In genomic region chr12:85574806-85575495, GRCm38 (mm10) we compare ENCODE assay signal across 25 mouse cellular contexts. TPM values are rescaled to one million over a fixed set of nuclear protein-coding genes. Genes with fewer than 3 reads are reported as not detected.
DNase-seq lines count a peak whose midpoint lies in the region; ATAC-seq and TF ChIP-seq lines count a peak whose summit lies in the region.
"Had no signal": no experiment of that assay in that cellular context is flagged by ENCODE, and none has a peak within 500 bp of the region (broad histone marks: within the 10 kb centered on the region; RNA-seq: fewer than 3 reads in every experiment).

No protein-coding gene starts in this region.

- no peak for ATAC-seq in stomach, embryonic 15.5 days (ENCODE audit: insufficient read depth, low FRiP score, low read depth)
- ATAC-seq in stomach, postnatal 0 days (ENCODE audit: low FRiP score, low TSS enrichment): no peak
- peak; percentile 65 for ATAC-seq in lung, embryonic 16.5 days (ENCODE audit: low read depth)
- no peak for ATAC-seq in intestine, postnatal 0 days
- no peak for ATAC-seq in midbrain, embryonic 15.5 days (replicated peaks)
- ATAC-seq: forebrain, embryonic 15.5 days; hindbrain, embryonic 16.5 days; intestine, embryonic 16.5 days; midbrain, embryonic 13.5 days had no signal

- TF ChIP-seq CTCF in stomach, postnatal 0 days (IDR thresholded peaks at IDR 0.05; ENCODE audit: low read depth): no peak
- no peak for TF ChIP-seq CTCF in intestine, postnatal 0 days (IDR thresholded peaks at IDR 0.05; ENCODE audit: low read depth)

- no peak overlapping the region for H3K4me2 ChIP-seq in stomach, embryonic 15.5 days
- no peak overlapping the region for H3K4me2 ChIP-seq in stomach, postnatal 0 days (replicated peaks; ENCODE audit: low read depth)
- H3K4me2 ChIP-seq in lung, embryonic 16.5 days (ENCODE audit: low read depth, low read length): no peak overlapping the region
- H3K4me2 ChIP-seq in intestine, postnatal 0 days (replicated peaks; ENCODE audit: low read depth): no peak overlapping the region
- H3K4me2 ChIP-seq in midbrain, embryonic 15.5 days: no peak overlapping the region
- H3K4me2 ChIP-seq: forebrain, embryonic 15.5 days; limb, embryonic 13.5 days; liver, embryonic 13.5 days; midbrain, embryonic 13.5 days; neural tube, embryonic 12.5 days had no signal

- H3K9me3 ChIP-seq in stomach, embryonic 15.5 days: no peaks in the 10 kb centered on the region
- no peaks in the 10 kb centered on the region for H3K9me3 ChIP-seq in stomach, postnatal 0 days (ENCODE audit: control insufficient read depth, low read length)
- no peaks in the 10 kb centered on the region for H3K9me3 ChIP-seq in lung, embryonic 16.5 days (ENCODE audit: control insufficient read depth, low read length)
- H3K9me3 ChIP-seq in megakaryocyte, embryonic 14.5 days: no peaks in the 10 kb centered on the region; the same call in 1 of the 2 replicates
- no peaks in the 10 kb centered on the region for H3K9me3 ChIP-seq in intestine, postnatal 0 days (ENCODE audit: control insufficient read depth)
- H3K9me3 ChIP-seq in midbrain, embryonic 15.5 days: no peaks in the 10 kb centered on the region
- H3K9me3 ChIP-seq: embryonic facial prominence, embryonic 10.5 days; forebrain, embryonic 15.5 days; limb, embryonic 13.5 days; liver, embryonic 13.5 days; midbrain, embryonic 13.5 days; neural tube, embryonic 12.5 days had no signal

- no peaks in the 10 kb centered on the region for H3K36me3 ChIP-seq in stomach, embryonic 15.5 days
- H3K36me3 ChIP-seq in stomach, postnatal 0 days (ENCODE audit: control insufficient read depth, insufficient read depth, low read length): no peaks in the 10 kb centered on the region
- no peaks in the 10 kb centered on the region for H3K36me3 ChIP-seq in lung, embryonic 16.5 days (ENCODE audit: control insufficient read depth, insufficient read depth, low read length)
- H3K36me3 ChIP-seq in megakaryocyte, embryonic 14.5 days (replicated peaks; ENCODE audit: low read length): no peaks in the 10 kb centered on the region
- no peaks in the 10 kb centered on the region for H3K36me3 ChIP-seq in intestine, postnatal 0 days (ENCODE audit: control insufficient read depth, insufficient read depth)
- H3K36me3 ChIP-seq in midbrain, embryonic 15.5 days (replicated peaks): no peaks in the 10 kb centered on the region
- H3K36me3 ChIP-seq: embryonic facial prominence, embryonic 10.5 days; forebrain, embryonic 15.5 days; limb, embryonic 13.5 days; liver, embryonic 13.5 days; midbrain, embryonic 13.5 days; neural tube, embryonic 12.5 days had no signal

- no peaks in the 10 kb centered on the region for H3K27me3 ChIP-seq in stomach, embryonic 15.5 days (replicated peaks)
- H3K27me3 ChIP-seq in stomach, postnatal 0 days (ENCODE audit: control insufficient read depth, insufficient read depth, low read length): no peaks in the 10 kb centered on the region
- no peaks in the 10 kb centered on the region for H3K27me3 ChIP-seq in lung, embryonic 16.5 days (ENCODE audit: control insufficient read depth, insufficient read depth, low read depth, low read length)
- peaks cover 73% of the 10 kb centered on the region for H3K27me3 ChIP-seq in megakaryocyte, embryonic 14.5 days (replicated peaks)
- no peaks in the 10 kb centered on the region for H3K27me3 ChIP-seq in intestine, postnatal 0 days (replicated peaks; ENCODE audit: control insufficient read depth, insufficient read depth, low read length)
- H3K27me3 ChIP-seq in midbrain, embryonic 15.5 days (replicated peaks): no peaks in the 10 kb centered on the region
- H3K27me3 ChIP-seq: forebrain, embryonic 15.5 days; limb, embryonic 13.5 days; liver, embryonic 13.5 days; midbrain, embryonic 13.5 days; neural tube, embryonic 12.5 days had no signal

- DNase-seq in stomach, postnatal 0 days (ENCODE audit: low spot score): no peak
- peak; percentile 32 for DNase-seq in NIH3T3 (ENCODE audit: low read depth)
- no peak for DNase-seq in right cerebral cortex, postnatal 14 days
- DNase-seq: adrenal gland, postnatal 36 days; cerebellum, adult 9-10 months; gastrocnemius, postnatal 14 days; heart, postnatal 4 days; layer of hippocampus, adult 9-11 months; liver, embryonic 13.5 days; retina, postnatal 1 day; right cerebral cortex, postnatal 4 days; thymus, postnatal 14 days had no signal

- peaks cover 3% of the 10 kb centered on the region; the same call in 1 of the 2 replicates for H3K4me1 ChIP-seq in stomach, embryonic 15.5 days
- peaks cover 2% of the 10 kb centered on the region; the same call in 1 of the 2 replicates for H3K4me1 ChIP-seq in stomach, postnatal 0 days (replicated peaks; ENCODE audit: control insufficient read depth, insufficient read depth)
- H3K4me1 ChIP-seq in lung, embryonic 16.5 days (replicated peaks; ENCODE audit: control insufficient read depth, insufficient read depth, low read length): peaks cover 17% of the 10 kb centered on the region
- peaks cover 32% of the 10 kb centered on the region for H3K4me1 ChIP-seq in megakaryocyte, embryonic 14.5 days
- no peaks in the 10 kb centered on the region for H3K4me1 ChIP-seq in intestine, postnatal 0 days (replicated peaks; ENCODE audit: control insufficient read depth, insufficient read depth, low read length)
- H3K4me1 ChIP-seq in midbrain, embryonic 15.5 days: peaks cover 8% of the 10 kb centered on the region; the same call in 1 of the 2 replicates

- TF ChIP-seq EP300 in stomach, postnatal 0 days (optimal IDR thresholded peaks at IDR 0.05): no peak

- 49% methylated on average over 6 of the region's 6 CpGs for WGBS in stomach, embryonic 15.5 days
- 49% methylated on average over 6 of the region's 6 CpGs for WGBS in stomach, postnatal 0 days
- WGBS in lung, embryonic 16.5 days: 41% methylated on average over 6 of the region's 6 CpGs
- WGBS in intestine, postnatal 0 days: 45% methylated on average over 6 of the region's 6 CpGs
- 84% methylated on average over 6 of the region's 6 CpGs for WGBS in midbrain, embryonic 15.5 days

- 0 out of 2 replicates have a peak overlapping the region, but pooled peaks have one; percentile 9 for H3K27ac ChIP-seq in stomach, embryonic 15.5 days
- H3K27ac ChIP-seq in stomach, postnatal 0 days (replicated peaks): no peak overlapping the region; the same call in 1 of the 2 replicates
- H3K27ac ChIP-seq in lung, embryonic 16.5 days (ENCODE audit: low read length): peak overlapping the region; percentile 38; the same call in 1 of the 2 replicates
- H3K27ac ChIP-seq in intestine, postnatal 0 days (ENCODE audit: low read depth, low read length): no peak overlapping the region
- no peak overlapping the region for H3K27ac ChIP-seq in midbrain, embryonic 15.5 days
- H3K27ac ChIP-seq: embryonic facial prominence, embryonic 10.5 days; forebrain, embryonic 15.5 days; limb, embryonic 13.5 days; liver, embryonic 13.5 days; macrophage; midbrain, embryonic 13.5 days; neural tube, embryonic 12.5 days had no signal

- H3K9ac ChIP-seq in stomach, embryonic 15.5 days: no peak overlapping the region
- H3K9ac ChIP-seq in stomach, postnatal 0 days (ENCODE audit: low read length): no peak overlapping the region
- no peak overlapping the region for H3K9ac ChIP-seq in lung, embryonic 16.5 days (ENCODE audit: low read length)
- H3K9ac ChIP-seq in intestine, postnatal 0 days (ENCODE audit: low read depth, low read length): no peak overlapping the region
- no peak overlapping the region for H3K9ac ChIP-seq in midbrain, embryonic 15.5 days
- H3K9ac ChIP-seq: forebrain, embryonic 15.5 days; limb, embryonic 13.5 days; liver, embryonic 13.5 days; midbrain, embryonic 13.5 days; neural tube, embryonic 12.5 days had no signal

- no peak overlapping the region for H3K4me3 ChIP-seq in stomach, embryonic 15.5 days (replicated peaks)
- H3K4me3 ChIP-seq in stomach, postnatal 0 days (ENCODE audit: low read depth, low read length): no peak overlapping the region
- H3K4me3 ChIP-seq in lung, embryonic 16.5 days (ENCODE audit: low read length): no peak overlapping the region
- H3K4me3 ChIP-seq in megakaryocyte, embryonic 14.5 days (replicated peaks): peak overlapping the region; percentile 35
- no peak overlapping the region for H3K4me3 ChIP-seq in intestine, postnatal 0 days (ENCODE audit: low read depth, low read length)
- H3K4me3 ChIP-seq in midbrain, embryonic 15.5 days: no peak overlapping the region
- H3K4me3 ChIP-seq: embryonic facial prominence, embryonic 10.5 days; forebrain, embryonic 15.5 days; limb, embryonic 13.5 days; liver, embryonic 13.5 days; midbrain, embryonic 13.5 days; neural tube, embryonic 12.5 days had no signal

RNA-seq across cellular contexts. Expression of gene Jdp2, which starts 23.9 kb away (rescaled TPM):
- 0.81 and 0.89 TPM in 2 replicates for polyA plus RNA-seq in stomach, embryonic 15.5 days (2015; fragmentation: Nextera tagmentation; extraction: Ambion mirVana)
- polyA plus RNA-seq in stomach, postnatal 0 days (2015; fragmentation: Nextera tagmentation; extraction: Ambion mirVana): 0.63 and 0.65 TPM in 2 replicates
- 0.49 and 0.87 TPM in 2 replicates for polyA plus RNA-seq in lung, embryonic 16.5 days (2015; fragmentation: Nextera tagmentation; extraction: Ambion mirVana)
- polyA plus RNA-seq in megakaryocyte, embryonic 14.5 days (2012; ENCODE audit: insufficient read depth, low replicate concordance): 5.4 and 7.1 TPM in 2 replicates
- 0.44 TPM in 2 replicates for polyA plus RNA-seq in intestine, postnatal 0 days (2015; fragmentation: Nextera tagmentation; extraction: Ambion mirVana)
- 0.83 and 0.92 TPM in 2 replicates for polyA plus RNA-seq in midbrain, embryonic 15.5 days (2015; fragmentation: Nextera tagmentation; extraction: Ambion mirVana)

Comparison
In these comparisons a context has a peak if more than half of its experiments do, and no peak if none do; other contexts are left out.
1. H3K27ac ChIP-seq: peak in stomach, embryonic 15.5 days (single experiment) and lung, embryonic 16.5 days (single experiment); none in stomach, postnatal 0 days (single experiment), intestine, postnatal 0 days (single experiment) and midbrain, embryonic 15.5 days (single experiment).